Mouse (Mus musculus): ENCODE results near the gene Nol11. TPM values are rescaled to one million over a fixed set of nuclear protein-coding genes. Genes with fewer than 3 reads are reported as not detected.

The Nol11 gene
- total and polyA plus RNA-seq, 3 experiments, result 58.5 to 110 (median 93.8) TPM

- Histone ChIP-seq H3K4me1 (ENCODE audit: control insufficient read depth in 1 of 2, insufficient read depth in 2 of 2, low read length in 2 of 2) (no peaks in the 10 kb centered on the region), H3K4me3 (ENCODE audit: control insufficient read depth in 1 of 2, insufficient read depth in 1 of 2, low read depth in 2 of 2, low read length in 2 of 2) (no peak overlapping the region), H3K9me3 (replicated peaks; ENCODE audit: insufficient read depth, low read length) (no peaks in the 10 kb centered on the region), H3K9ac (ENCODE audit: control insufficient read depth, low read depth, low read length, poor library complexity, severe bottlenecking) (no peak overlapping the region), H3K27ac (ENCODE audit: control insufficient read depth, low read depth, low read length) (no peak overlapping the region), H3K27me3 (ENCODE audit: control insufficient read depth in 1 of 2, insufficient read depth in 2 of 2, low read length in 2 of 2) (no peaks in the 10 kb centered on the region), H3K79me2 (ENCODE audit: control insufficient read depth, insufficient read depth, low read length, poor library complexity) (peaks cover 73% of the 10 kb centered on the region), H3K36me3 (ENCODE audit: control insufficient read depth in 1 of 2, insufficient read depth in 2 of 2, low read length in 2 of 2) (peaks cover 1 to 2% of the 10 kb centered on the region in 2 experiments)
- no peak for DNase-seq (ENCODE audit: low read depth, low spot score)
- TF ChIP-seq CHD1 (IDR thresholded peaks at IDR 0.05; ENCODE audit: low read depth, low read length), result no peak
- TF ChIP-seq TAL1 (IDR thresholded peaks at IDR 0.05; ENCODE audit: low read length), result no peak
- TF ChIP-seq ELF1 (IDR thresholded peaks at IDR 0.05; ENCODE audit: low read depth, low read length), result no peak
- no peak for TF ChIP-seq ZKSCAN1 (IDR thresholded peaks at IDR 0.05; ENCODE audit: low read depth, low read length)
- TF ChIP-seq MYB (IDR thresholded peaks at IDR 0.05; ENCODE audit: low read depth, low read length), result no peak
- no peak for TF ChIP-seq RCOR1 (IDR thresholded peaks at IDR 0.05; ENCODE audit: low read depth, low read length)
- TF ChIP-seq USF1 (IDR thresholded peaks at IDR 0.05; ENCODE audit: low read depth, low read length), result no peak
- no peak for TF ChIP-seq POLR2AphosphoS5 (IDR thresholded peaks at IDR 0.05; ENCODE audit: borderline replicate concordance, low read depth, low read length)
- no peak for TF ChIP-seq GATA1 (IDR thresholded peaks at IDR 0.05; ENCODE audit: low read depth, low read length)
- no peak for TF ChIP-seq HCFC1 (IDR thresholded peaks at IDR 0.05; ENCODE audit: low read depth, low read length)
- TF ChIP-seq TBP (IDR thresholded peaks at IDR 0.05; ENCODE audit: low read depth, low read length), result no peak
- no peak for TF ChIP-seq MAFK (IDR thresholded peaks at IDR 0.05; ENCODE audit: borderline replicate concordance, low read depth, low read length)
- TF ChIP-seq JUND (IDR thresholded peaks at IDR 0.05; ENCODE audit: low read depth, low read length), result no peak
- no peak for TF ChIP-seq CTCF (IDR thresholded peaks at IDR 0.05 in 2 of 3, conservative IDR thresholded peaks at IDR 0.05 in 1 of 3; ENCODE audit: control insufficient read depth in 1 of 3, insufficient read depth in 1 of 3, low read depth in 2 of 3, low read length in 3 of 3, poor library complexity in 1 of 3, severe bottlenecking in 1 of 3)
Observed at GRCm38 (mm10) chr11:107117789-107118188, 71.4 kb downstream of the Nol11 start.

Other genes starting within 250 kb of the Nol11 start
- 216 and 275 TPM in 2 replicates for gene Kpna2, start 189.8 kb downstream of the Nol11 start, total RNA-seq (2012; rRNA removed)
- gene Kpna2, start 189.8 kb downstream of the Nol11 start, polyA plus RNA-seq (2012; ENCODE audit: insufficient read depth in 1 of 2, insufficient read length in 2 of 2, low read depth in 1 of 2, low replicate concordance in 2 of 2, missing spikeins in 1 of 2), result 10 to 100 TPM in 1 of 2 experiments, not detected in 1; 13.2 TPM
- 0.42 and 0.88 TPM in 2 replicates for gene 1810010H24Rik, start 163.7 kb downstream of the Nol11 start, total RNA-seq (2012; rRNA removed)
- gene 1810010H24Rik, start 163.7 kb downstream of the Nol11 start, polyA plus RNA-seq (2012; ENCODE audit: insufficient read depth in 1 of 2, insufficient read length in 2 of 2, low read depth in 1 of 2, low replicate concordance in 2 of 2, missing spikeins in 1 of 2), result 1 to 10 TPM in 1 of 2 experiments, not detected in 1; 2.5 TPM
- gene Bptf, start 57.3 kb downstream of the Nol11 start, total RNA-seq (2012; rRNA removed), result 27.5 and 31.2 TPM in 2 replicates
- gene Bptf, start 57.3 kb downstream of the Nol11 start, polyA plus RNA-seq (2012; ENCODE audit: insufficient read depth in 1 of 2, insufficient read length in 2 of 2, low read depth in 1 of 2, low replicate concordance in 2 of 2, missing spikeins in 1 of 2), result 10 to 100 TPM; 52.7 to 55.4 TPM

Measured in MEL (cell line).